ENCODE assay signal across 17 mouse cellular contexts in the genomic region with DNA sequence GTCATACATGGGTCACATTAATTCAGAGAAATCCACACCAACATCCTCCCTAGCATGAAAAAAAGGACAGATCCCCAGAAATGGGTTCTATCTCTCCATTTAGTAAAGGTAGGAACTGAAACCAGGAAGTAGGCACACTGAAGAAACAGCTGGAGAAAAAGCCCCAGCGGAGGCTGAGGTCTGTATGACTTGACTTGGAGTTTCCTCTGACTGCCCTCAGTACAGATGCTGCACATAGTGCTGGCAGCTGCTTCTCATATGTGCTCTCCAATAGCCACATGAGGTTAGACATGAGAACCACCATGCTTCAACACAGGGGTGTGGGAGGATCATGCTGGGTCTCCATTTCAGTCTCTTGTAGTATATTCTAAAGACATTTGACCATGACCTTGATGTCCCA.
DNase-seq lines count a peak whose midpoint lies in the region; ATAC-seq lines count a peak whose summit lies in the region.
"Had no signal": no experiment of that assay in that cellular context is flagged by ENCODE, and none has a peak within 500 bp of the region (broad histone marks: within the 10 kb centered on the region; RNA-seq: fewer than 3 reads in every experiment).

No protein-coding gene starts in this region.

- no peak for ATAC-seq in monocyte, adult 5-6 weeks (replicated peaks; ENCODE audit: insufficient number of reproducible peaks, low FRiP score, low TSS enrichment, poor library complexity, severe bottlenecking)
- peak; percentile 78 for ATAC-seq in common myeloid progenitor, adult 5-6 weeks (replicated peaks; ENCODE audit: low read depth, poor library complexity, severe bottlenecking)
- ATAC-seq in megakaryocyte progenitor cell, adult 5-6 weeks (replicated peaks; ENCODE audit: poor library complexity), result peak; percentile 55
- ATAC-seq: forebrain, embryonic 14.5 days; hindbrain, embryonic 16.5 days; inflammation-experienced regulatory T-cells, adult 6 months had no signal

- intact Hi-C loops in gastrocnemius, postnatal 14 days (cut with DNase I; ENCODE audit: low total_unique reads), result no loop called here

- peak; percentile 6 to 15 for DNase-seq in monocyte, adult 2 months (ENCODE audit: low read depth in 1 of 2, low spot score in 2 of 2)
- DNase-seq in gastrocnemius, postnatal 14 days, result no peak
- DNase-seq in gastrocnemius, adult 18-20 months (ENCODE audit: low spot score), result no peak
- DNase-seq: adrenal gland, adult 2 months; adrenal gland, postnatal 25 days; cerebellum, adult 18-20 months; cerebellum, adult 9-11 months; cerebellum, postnatal 36 days; gastrocnemius, postnatal 10 days; heart, postnatal 10 days; heart, postnatal 4 days had no signal

Comparison
In these comparisons a context has a peak if more than half of its experiments do, and no peak if none do; other contexts are left out.
1. DNase-seq: peak in monocyte, adult 2 months (2 of 2); none in gastrocnemius, postnatal 14 days (single experiment) and gastrocnemius, adult 18-20 months (single experiment).